Mouse (Mus musculus) G1E (cell line): ENCODE results near the gene Cd44.

Source experiments
- CTCF ChIP-seq: IDR thresholded peaks from 2 replicates; pipeline ENCODE4 v1.5.1; 2012; ENCODE audit warnings: low read depth, low read length, inconsistent platforms, mixed read lengths
- TAL1 ChIP-seq: conservative IDR thresholded peaks from 2 replicates; pipeline ENCODE4 v1.6.1; 2012; ENCODE audit warnings: low read depth, low read length, inconsistent platforms, mixed read lengths

- TF ChIP-seq CTCF (no peak), TAL1 (no peak)
Measured at GRCm38 (mm10) chr2:102798149-102798548, 103.3 kb downstream of the Cd44 start.
